12 mouse cellular contexts compared by ENCODE assay signal in the genomic region with DNA sequence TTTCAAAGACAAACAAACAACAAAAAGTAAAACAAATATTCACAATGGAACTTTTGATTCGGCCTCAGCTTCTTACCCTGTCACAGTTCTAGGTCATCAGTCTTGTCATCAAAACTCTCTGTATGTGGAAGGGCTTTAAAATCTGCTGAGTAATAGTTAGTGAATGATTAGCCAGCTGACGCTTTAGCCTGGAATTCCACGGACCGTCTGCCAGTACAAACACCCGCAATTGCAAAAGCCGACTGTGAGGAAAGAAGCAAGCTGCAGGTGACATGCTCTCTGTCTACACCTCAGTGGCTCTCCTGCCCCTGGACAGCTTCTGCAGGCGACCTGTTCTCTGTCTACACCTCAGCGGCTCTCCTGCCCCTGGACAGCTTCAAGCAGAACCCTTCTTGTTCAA. TPM values are rescaled to one million over a fixed set of nuclear protein-coding genes. Genes with fewer than 3 reads are reported as not detected.
DNase-seq lines count a peak whose midpoint lies in the region; ATAC-seq and TF ChIP-seq lines count a peak whose summit lies in the region.
"Had no signal": no experiment of that assay in that cellular context is flagged by ENCODE, and none has a peak within 500 bp of the region (broad histone marks: within the 10 kb centered on the region; RNA-seq: fewer than 3 reads in every experiment).

No protein-coding gene starts in this region.

- no peak for TF ChIP-seq POLR2A in lung, adult 2 months (IDR thresholded peaks at IDR 0.05; ENCODE audit: borderline replicate concordance, extremely low read depth, low read depth, low read length)

- peak; percentile 64 for DNase-seq in lung, embryonic 14.5 days
- no peak for DNase-seq in lung, adult 2 months
- peak; percentile 81 for DNase-seq in kidney, postnatal 14 days
- no peak for DNase-seq in cerebellum, postnatal 14 days
- no peak for DNase-seq in thymus, postnatal 0 days (ENCODE audit: low spot score)
- DNase-seq: cerebellum, adult 11-12 months; midbrain, embryonic 14.5 days; right cerebral cortex, postnatal 14 days had no signal

- 20% methylated on average over 8 of the region's 8 CpGs for WGBS in lung, embryonic 14.5 days
- WGBS in lung, adult 2 months: 32% methylated on average over 8 of the region's 8 CpGs
- 16% methylated on average over 8 of the region's 8 CpGs for WGBS in heart, embryonic 13.5 days
- WGBS in stomach, embryonic 15.5 days: 18% methylated on average over 8 of the region's 8 CpGs
- WGBS in forebrain, embryonic 16.5 days: 55% methylated on average over 8 of the region's 8 CpGs

- H3K4me3 ChIP-seq in lung, embryonic 14.5 days (ENCODE audit: low read depth, low read length): no peak overlapping the region
- H3K4me3 ChIP-seq in lung, adult 2 months (replicated peaks; ENCODE audit: extremely low read depth, low read depth, low read length): no peak overlapping the region
- H3K4me3 ChIP-seq in heart, embryonic 13.5 days: no peak overlapping the region
- no peak overlapping the region for H3K4me3 ChIP-seq in stomach, embryonic 15.5 days (replicated peaks)
- H3K4me3 ChIP-seq in forebrain, embryonic 16.5 days (replicated peaks; ENCODE audit: low read length): no peak overlapping the region

- no peaks in the 10 kb centered on the region for H3K36me3 ChIP-seq in lung, embryonic 14.5 days (ENCODE audit: insufficient read depth)
- no peaks in the 10 kb centered on the region for H3K36me3 ChIP-seq in heart, embryonic 13.5 days
- H3K36me3 ChIP-seq in stomach, embryonic 15.5 days: no peaks in the 10 kb centered on the region
- H3K36me3 ChIP-seq in forebrain, embryonic 16.5 days (ENCODE audit: control insufficient read depth, insufficient read depth): no peaks in the 10 kb centered on the region

- no peak for TF ChIP-seq CTCF in lung, embryonic 14.5 days (IDR thresholded peaks at IDR 0.05; ENCODE audit: low read depth)
- TF ChIP-seq CTCF in lung, adult 2 months (IDR thresholded peaks at IDR 0.05; ENCODE audit: insufficient read depth, low read length): no peak

- H3K4me1 ChIP-seq in lung, embryonic 14.5 days (ENCODE audit: insufficient read depth): no peaks in the 10 kb centered on the region
- H3K4me1 ChIP-seq in lung, adult 2 months (ENCODE audit: control insufficient read depth, insufficient read depth, low read length): no peaks in the 10 kb centered on the region
- H3K4me1 ChIP-seq in heart, embryonic 13.5 days: peaks cover 11% of the 10 kb centered on the region
- H3K4me1 ChIP-seq in stomach, embryonic 15.5 days: no peaks in the 10 kb centered on the region
- no peaks in the 10 kb centered on the region for H3K4me1 ChIP-seq in forebrain, embryonic 16.5 days (replicated peaks; ENCODE audit: control insufficient read depth, insufficient read depth, low read length)

- H3K4me2 ChIP-seq in lung, embryonic 14.5 days: no peak overlapping the region
- H3K4me2 ChIP-seq in heart, embryonic 13.5 days: peak overlapping the region; percentile 36
- no peak overlapping the region for H3K4me2 ChIP-seq in stomach, embryonic 15.5 days
- H3K4me2 ChIP-seq in forebrain, embryonic 16.5 days (ENCODE audit: low read length): no peak overlapping the region

- H3K27ac ChIP-seq in lung, embryonic 14.5 days (ENCODE audit: low read depth): no peak overlapping the region
- H3K27ac ChIP-seq in heart, embryonic 13.5 days (replicated peaks): no peak overlapping the region
- H3K27ac ChIP-seq in stomach, embryonic 15.5 days: no peak overlapping the region
- no peak overlapping the region for H3K27ac ChIP-seq in forebrain, embryonic 16.5 days (ENCODE audit: low read length)

- H3K9me3 ChIP-seq in lung, embryonic 14.5 days (ENCODE audit: low read depth, low read length): no peaks in the 10 kb centered on the region
- H3K9me3 ChIP-seq in heart, embryonic 13.5 days: no peaks in the 10 kb centered on the region
- H3K9me3 ChIP-seq in stomach, embryonic 15.5 days: no peaks in the 10 kb centered on the region
- no peaks in the 10 kb centered on the region for H3K9me3 ChIP-seq in forebrain, embryonic 16.5 days (ENCODE audit: control insufficient read depth, low read length)

- no peak for ATAC-seq in lung, embryonic 14.5 days (ENCODE audit: insufficient read depth)
- ATAC-seq in heart, embryonic 13.5 days (ENCODE audit: extremely low read depth, insufficient number of reproducible peaks, low FRiP score, low TSS enrichment): no peak
- peak; percentile 72 for ATAC-seq in stomach, embryonic 15.5 days (ENCODE audit: insufficient read depth, low FRiP score, low read depth)
- ATAC-seq in forebrain, embryonic 16.5 days: no peak
- ATAC-seq: forebrain, embryonic 14.5 days had no signal

- H3K9ac ChIP-seq in lung, embryonic 14.5 days: no peak overlapping the region
- H3K9ac ChIP-seq in heart, embryonic 13.5 days: no peak overlapping the region
- no peak overlapping the region for H3K9ac ChIP-seq in stomach, embryonic 15.5 days
- no peak overlapping the region for H3K9ac ChIP-seq in forebrain, embryonic 16.5 days (replicated peaks; ENCODE audit: low read depth, low read length)

- H3K27me3 ChIP-seq in lung, embryonic 14.5 days (ENCODE audit: insufficient read depth, low read length): no peaks in the 10 kb centered on the region
- no peaks in the 10 kb centered on the region; the same call in 1 of the 2 replicates for H3K27me3 ChIP-seq in heart, embryonic 13.5 days (replicated peaks)
- H3K27me3 ChIP-seq in stomach, embryonic 15.5 days (replicated peaks): no peaks in the 10 kb centered on the region
- no peaks in the 10 kb centered on the region for H3K27me3 ChIP-seq in forebrain, embryonic 16.5 days (replicated peaks; ENCODE audit: control insufficient read depth, insufficient read depth, low read length)

RNA-seq across cellular contexts. Expression of a gene that starts 8.1 kb away (rescaled TPM):
- polyA plus RNA-seq in lung, embryonic 14.5 days (2014; fragmentation: Nextera tagmentation; extraction: Ambion mirVana): 30.5 and 32.3 TPM in 2 replicates
- 38.1 and 46.7 TPM in 2 replicates for polyA plus RNA-seq in lung, adult 2 months (2012; rRNA removed)
- 31.2 and 33.8 TPM in 2 replicates for polyA plus RNA-seq in heart, embryonic 13.5 days (2015; fragmentation: Nextera tagmentation; extraction: Ambion mirVana)
- 50.6 and 54.3 TPM in 2 replicates for polyA plus RNA-seq in stomach, embryonic 15.5 days (2015; fragmentation: Nextera tagmentation; extraction: Ambion mirVana)
- 16.7 and 22.7 TPM in 2 replicates for polyA plus RNA-seq in forebrain, embryonic 16.5 days (2015; fragmentation: Nextera tagmentation; extraction: Ambion mirVana)
- polyA plus RNA-seq in thymus, postnatal 0 days (2015; fragmentation: Nextera tagmentation; extraction: Ambion mirVana): 37.5 and 44.7 TPM in 2 replicates

RNA-seq across cellular contexts. Expression of a gene that starts 14.9 kb away (rescaled TPM):
- 11.3 and 16.9 TPM in 2 replicates for polyA plus RNA-seq in lung, embryonic 14.5 days (2014; fragmentation: Nextera tagmentation; extraction: Ambion mirVana)
- 1.2 and 2.9 TPM in 2 replicates for polyA plus RNA-seq in lung, adult 2 months (2012; rRNA removed)
- 2.7 and 3.8 TPM in 2 replicates for polyA plus RNA-seq in heart, embryonic 13.5 days (2015; fragmentation: Nextera tagmentation; extraction: Ambion mirVana)
- polyA plus RNA-seq in stomach, embryonic 15.5 days (2015; fragmentation: Nextera tagmentation; extraction: Ambion mirVana): 5.5 and 5.7 TPM in 2 replicates
- 1.6 and 2.0 TPM in 2 replicates for polyA plus RNA-seq in forebrain, embryonic 16.5 days (2015; fragmentation: Nextera tagmentation; extraction: Ambion mirVana)
- 32.0 and 33.1 TPM in 2 replicates for polyA plus RNA-seq in thymus, postnatal 0 days (2015; fragmentation: Nextera tagmentation; extraction: Ambion mirVana)

RNA-seq across cellular contexts. Expression of a gene that starts 16.1 kb away (rescaled TPM):
- 1.6 and 4.0 TPM in 2 replicates for polyA plus RNA-seq in lung, embryonic 14.5 days (2014; fragmentation: Nextera tagmentation; extraction: Ambion mirVana)
- 2.5 and 2.6 TPM in 2 replicates for polyA plus RNA-seq in lung, adult 2 months (2012; rRNA removed)
- 1.6 and 2.2 TPM in 2 replicates for polyA plus RNA-seq in heart, embryonic 13.5 days (2015; fragmentation: Nextera tagmentation; extraction: Ambion mirVana)
- polyA plus RNA-seq in stomach, embryonic 15.5 days (2015; fragmentation: Nextera tagmentation; extraction: Ambion mirVana): 2.5 and 3.4 TPM in 2 replicates
- 0.86 and 0.95 TPM in 2 replicates for polyA plus RNA-seq in forebrain, embryonic 16.5 days (2015; fragmentation: Nextera tagmentation; extraction: Ambion mirVana)
- polyA plus RNA-seq in thymus, postnatal 0 days (2015; fragmentation: Nextera tagmentation; extraction: Ambion mirVana): 10.8 and 12.6 TPM in 2 replicates

RNA-seq across cellular contexts. Expression of a gene that starts 19.8 kb away (rescaled TPM):
- polyA plus RNA-seq in lung, embryonic 14.5 days (2014; fragmentation: Nextera tagmentation; extraction: Ambion mirVana): 8.4 and 12.1 TPM in 2 replicates
- 21.3 and 24.2 TPM in 2 replicates for polyA plus RNA-seq in lung, adult 2 months (2012; rRNA removed)
- polyA plus RNA-seq in heart, embryonic 13.5 days (2015; fragmentation: Nextera tagmentation; extraction: Ambion mirVana): 10.3 and 10.7 TPM in 2 replicates
- polyA plus RNA-seq in stomach, embryonic 15.5 days (2015; fragmentation: Nextera tagmentation; extraction: Ambion mirVana): 7.9 and 8.8 TPM in 2 replicates
- polyA plus RNA-seq in forebrain, embryonic 16.5 days (2015; fragmentation: Nextera tagmentation; extraction: Ambion mirVana): 2.1 and 3.3 TPM in 2 replicates
- polyA plus RNA-seq in thymus, postnatal 0 days (2015; fragmentation: Nextera tagmentation; extraction: Ambion mirVana): 9.4 and 9.7 TPM in 2 replicates

RNA-seq across cellular contexts. Expression of a gene that starts 20.4 kb away (rescaled TPM):
- polyA plus RNA-seq in lung, embryonic 14.5 days (2014; fragmentation: Nextera tagmentation; extraction: Ambion mirVana): 70.8 and 71.5 TPM in 2 replicates
- polyA plus RNA-seq in lung, adult 2 months (2012; rRNA removed): 2.0 and 3.9 TPM in 2 replicates
- 20.1 and 20.3 TPM in 2 replicates for polyA plus RNA-seq in heart, embryonic 13.5 days (2015; fragmentation: Nextera tagmentation; extraction: Ambion mirVana)
- 43.8 and 63.1 TPM in 2 replicates for polyA plus RNA-seq in stomach, embryonic 15.5 days (2015; fragmentation: Nextera tagmentation; extraction: Ambion mirVana)
- 14.5 and 16.2 TPM in 2 replicates for polyA plus RNA-seq in forebrain, embryonic 16.5 days (2015; fragmentation: Nextera tagmentation; extraction: Ambion mirVana)
- 144 and 155 TPM in 2 replicates for polyA plus RNA-seq in thymus, postnatal 0 days (2015; fragmentation: Nextera tagmentation; extraction: Ambion mirVana)

Comparison
In these comparisons a context has a peak if more than half of its experiments do, and no peak if none do; other contexts are left out.
1. DNase-seq: peak in lung, embryonic 14.5 days (single experiment) and kidney, postnatal 14 days (single experiment); none in lung, adult 2 months (single experiment), cerebellum, postnatal 14 days (0 of 2) and thymus, postnatal 0 days (single experiment).